Mouse (Mus musculus): Measurements from ENCODE around the gene Pde5a.

The Pde5a gene

GRCm38 (mm10) chr3:122728852-122729600 lies at the start of gene Pde5a:
Pde5a (plus strand) TSS chr3:122728947.
- DNase-seq (ENCODE audit: low spot score in 2 of 2) = peak; percentile 78 to 81

- no peak for DNase-seq (ENCODE audit: low spot score in 2 of 2)
Measured at GRCm38 (mm10) chr3:122680851-122681250, 47.9 kb upstream of the Pde5a start.

GRCm38 (mm10) chr3:122682352-122682751 lies 46.4 kb upstream of the Pde5a start:
- DNase-seq (ENCODE audit: low spot score in 2 of 2) = no peak

DNA sequence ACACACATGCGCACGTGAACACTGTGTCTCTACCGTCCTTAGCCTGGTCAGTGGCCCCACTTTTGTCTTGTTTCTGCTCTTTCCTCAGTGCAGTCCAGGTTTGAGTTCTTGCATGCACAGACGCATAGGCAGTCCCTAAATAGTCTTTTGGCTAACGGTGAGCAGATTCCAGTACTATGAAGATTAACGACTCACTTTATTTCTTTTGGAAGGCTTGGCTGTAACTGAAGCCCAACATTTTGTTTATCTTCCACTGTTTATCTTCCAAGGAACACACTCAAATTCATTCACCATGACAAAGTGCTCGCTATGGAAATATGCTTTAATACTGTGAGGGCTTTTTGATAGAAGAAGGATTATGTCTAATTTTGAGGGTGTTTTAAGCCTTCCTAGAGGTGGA lies 43.9 kb upstream of the Pde5a start:
- DNase-seq (ENCODE audit: low spot score in 2 of 2) = no peak

GRCm38 (mm10) chr3:122693039-122693438 lies 35.7 kb upstream of the Pde5a start:
- DNase-seq (ENCODE audit: low spot score in 2 of 2) = no peak

- DNase-seq (ENCODE audit: low spot score in 2 of 2) = no peak
Measured at GRCm38 (mm10) chr3:122695870-122696269, 32.9 kb upstream of the Pde5a start.

DNA sequence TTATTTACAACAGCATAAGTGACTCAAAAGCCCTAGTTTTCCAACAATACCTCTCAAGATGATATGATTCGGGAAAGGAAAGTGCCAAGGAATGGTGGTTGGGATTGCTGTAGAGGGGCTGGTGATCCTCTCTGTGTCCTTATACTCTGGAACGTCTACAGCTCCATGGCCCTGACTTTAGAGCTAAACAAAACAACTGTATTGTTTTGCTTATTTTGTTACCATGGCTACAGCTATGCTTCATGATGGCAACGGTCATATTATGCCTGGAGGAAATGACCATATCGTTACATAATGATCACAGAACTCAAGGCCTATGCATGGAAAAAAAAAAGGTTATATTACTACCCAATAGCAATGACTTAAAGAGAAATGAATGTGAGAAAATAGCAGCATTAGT lies 32.1 kb upstream of the Pde5a start:
- DNase-seq (ENCODE audit: low spot score in 2 of 2) = no peak

- peak in 1 of 2 experiments; percentile 40 for DNase-seq (ENCODE audit: low spot score in 2 of 2)
Measured at GRCm38 (mm10) chr3:122704209-122704608, 24.5 kb upstream of the Pde5a start.

GRCm38 (mm10) chr3:122705246-122705645 lies 23.5 kb upstream of the Pde5a start:
- no peak for DNase-seq (ENCODE audit: low spot score in 2 of 2)

- no peak for DNase-seq (ENCODE audit: low spot score in 2 of 2)
Measured at GRCm38 (mm10) chr3:122708485-122708884, 20.3 kb upstream of the Pde5a start.

DNA sequence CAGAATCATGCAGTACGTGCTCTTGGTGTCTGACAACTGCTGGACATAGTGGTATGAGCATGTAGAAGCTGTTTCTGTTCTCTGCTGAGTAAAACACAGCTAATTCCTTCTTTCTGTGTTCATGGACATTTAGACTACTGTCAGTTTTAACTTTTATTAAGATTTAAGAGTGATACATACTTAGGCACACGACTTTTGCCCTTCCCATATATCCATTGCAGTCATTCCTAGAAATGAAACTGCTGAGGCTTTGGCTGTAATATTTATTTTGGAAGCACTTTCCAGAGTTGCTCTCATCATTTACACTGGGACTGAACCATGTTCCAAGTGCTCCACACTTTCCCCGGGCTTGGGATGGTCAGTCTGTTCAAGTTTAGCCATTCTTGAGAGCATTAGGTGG lies 18.6 kb upstream of the Pde5a start:
- no peak for DNase-seq (ENCODE audit: low spot score in 2 of 2)

DNA sequence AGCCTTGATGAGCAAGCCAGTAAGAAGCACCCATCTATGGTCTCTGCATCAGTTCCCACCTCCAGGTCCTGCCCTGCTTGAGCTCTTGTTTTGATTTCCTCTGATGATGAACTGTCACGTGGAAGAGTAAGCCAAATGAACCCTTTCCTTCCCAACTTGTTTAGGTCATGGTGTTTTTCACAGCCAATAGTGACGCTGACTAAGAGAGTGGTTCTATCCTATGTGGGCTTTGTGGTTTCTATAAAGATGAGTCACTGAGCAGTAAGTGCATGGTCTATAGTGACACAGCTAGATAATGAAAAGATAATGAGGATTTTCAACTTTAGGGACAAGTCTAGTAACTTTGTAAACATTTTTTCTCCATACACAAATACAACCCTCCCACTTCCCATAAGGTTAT lies 10.1 kb upstream of the Pde5a start:
- no peak for DNase-seq (ENCODE audit: low spot score in 2 of 2)

DNA sequence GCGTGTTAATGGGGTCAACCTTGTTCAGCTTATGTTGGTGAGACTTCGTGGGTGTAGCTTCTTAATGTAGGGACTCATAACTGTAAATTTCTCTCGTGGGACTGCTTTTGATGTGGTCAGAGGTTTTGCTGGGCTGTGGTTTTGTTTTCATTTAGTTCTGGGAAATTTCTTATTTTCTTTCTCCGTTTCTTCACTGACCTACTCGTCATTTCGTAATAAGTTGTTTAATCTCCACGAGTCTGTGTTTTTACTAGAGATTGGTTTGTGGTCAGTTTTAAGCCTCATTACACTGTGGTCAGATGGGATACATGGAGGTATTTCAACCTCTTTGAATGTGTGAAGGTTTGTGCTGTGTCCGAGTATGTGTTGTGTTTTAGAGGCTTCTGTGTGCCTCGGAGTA lies 7.2 kb upstream of the Pde5a start:
- no peak for DNase-seq (ENCODE audit: low spot score in 2 of 2)

GRCm38 (mm10) chr3:122729601-122729959 lies 833 bp downstream of the Pde5a start:
- peak in 1 of 2 experiments; percentile 59 for DNase-seq (ENCODE audit: low spot score in 2 of 2)

GRCm38 (mm10) chr3:122729960-122730740 lies 1.4 kb downstream of the Pde5a start:
- DNase-seq (ENCODE audit: low spot score in 2 of 2) = peak; percentile 70 to 89

- no peak for DNase-seq (ENCODE audit: low spot score in 2 of 2)
Measured at GRCm38 (mm10) chr3:122730741-122731235, 2.0 kb downstream of the Pde5a start.

DNA sequence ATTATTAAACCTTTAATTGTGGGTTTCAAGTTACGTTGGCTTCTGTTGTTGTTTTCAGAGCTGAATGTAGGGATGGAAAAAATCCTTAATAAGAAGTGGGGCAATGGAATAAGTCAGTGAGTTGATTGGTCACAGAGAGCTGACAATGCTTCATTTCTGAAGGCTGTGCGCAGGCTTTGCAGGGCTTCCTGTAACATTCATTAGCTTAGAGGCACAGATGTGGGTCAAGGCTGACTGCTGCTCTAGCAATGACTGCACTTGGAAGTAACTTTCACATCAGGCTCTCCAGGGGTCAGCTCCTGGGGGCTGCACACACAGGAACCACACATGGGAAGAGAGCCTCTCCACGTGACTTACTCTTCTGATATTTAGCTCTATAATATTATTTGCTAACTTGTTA lies 5.1 kb downstream of the Pde5a start:
- DNase-seq (ENCODE audit: low spot score in 2 of 2) = no peak

- DNase-seq (ENCODE audit: low spot score in 2 of 2) = no peak
Measured at GRCm38 (mm10) chr3:122734329-122734728, 5.6 kb downstream of the Pde5a start.

DNA sequence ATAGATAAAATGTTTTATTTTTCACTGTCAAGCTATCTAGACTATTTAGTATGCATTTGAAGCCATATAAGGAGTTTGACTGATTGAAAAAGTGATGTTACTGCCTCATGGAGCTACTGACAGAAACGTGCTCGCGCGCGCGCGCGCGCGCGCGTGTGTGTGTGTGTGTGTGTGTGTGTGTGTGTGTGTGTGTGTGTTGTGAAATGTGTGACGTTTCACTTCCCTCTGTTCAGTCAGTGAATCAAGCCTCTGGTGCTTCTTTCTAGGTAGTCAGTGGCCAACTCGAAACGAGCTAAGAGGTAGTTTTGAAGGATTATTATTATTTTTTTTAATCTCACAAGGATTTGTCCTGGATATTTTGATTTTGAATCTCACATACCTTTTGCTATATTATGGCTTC lies 10.7 kb downstream of the Pde5a start:
- no peak for DNase-seq (ENCODE audit: low spot score in 2 of 2)

- no peak for DNase-seq (ENCODE audit: low spot score in 2 of 2)
Measured at GRCm38 (mm10) chr3:122744265-122744664, 15.5 kb downstream of the Pde5a start.

GRCm38 (mm10) chr3:122747921-122748700 lies 19.4 kb downstream of the Pde5a start:
- DNase-seq (ENCODE audit: low spot score in 2 of 2) = no peak

DNA sequence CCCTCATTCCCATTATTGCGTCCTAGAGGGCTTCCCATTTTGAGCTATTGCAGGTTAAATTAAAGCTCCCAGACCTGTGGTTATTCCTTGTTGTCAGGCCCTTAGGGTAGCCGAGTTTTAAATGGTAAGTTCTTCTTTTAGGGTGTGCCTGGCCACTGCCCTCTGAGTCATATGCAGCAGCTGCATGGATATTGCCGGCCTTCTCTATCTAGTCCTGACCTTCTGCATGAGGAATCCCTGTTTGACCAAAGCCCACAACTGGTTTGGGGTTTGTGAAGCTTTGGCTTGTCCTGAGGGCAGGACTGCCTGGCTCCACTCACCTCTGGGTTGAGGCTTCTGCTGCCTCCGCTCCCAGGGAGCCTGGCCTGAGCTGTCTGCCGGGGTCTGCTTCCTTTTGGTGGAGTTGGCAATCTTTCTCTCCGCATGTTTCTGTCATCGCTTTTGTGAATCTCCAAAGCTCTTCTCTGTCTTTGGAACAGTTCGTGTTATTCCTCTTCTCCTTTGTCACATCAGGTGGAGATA lies 34.6 kb downstream of the Pde5a start:
- DNase-seq (ENCODE audit: low spot score in 2 of 2) = peak in 1 of 2 experiments; percentile 23
